Mouse (Mus musculus) liver, adult 2 months (tissue): ENCODE data around the gene Zbtb20. TPM values are rescaled to one million over a fixed set of nuclear protein-coding genes. Genes with fewer than 3 reads are reported as not detected.

Experiments used
- DNase-seq: peaks from one replicate; pipeline ENCODE4 v3.0.0-alpha.2; 2011; ENCODE audit warnings: low read depth, low spot score; ENCODE audit errors: extremely low read depth
- H3K27ac ChIP-seq: fragments of 200-500 bp; replicated peaks from 2 replicates; pipeline ENCODE4 v1.5.1; 2012; ENCODE audit warnings: low read depth, mild to moderate bottlenecking, control low read depth, inconsistent platforms, low read length; ENCODE audit not compliant: insufficient read depth
- H3K27me3 ChIP-seq: fragments of 200-500 bp; 2 replicates; pipeline ENCODE4 v1.6.1; 2012; ENCODE audit warnings: mild to moderate bottlenecking, moderate library complexity, low read length, inconsistent platforms; ENCODE audit not compliant: control insufficient read depth, insufficient read depth
- H3K36me3 ChIP-seq: fragments of 200-500 bp; 2 replicates; pipeline ENCODE4 v1.6.1; 2012; ENCODE audit warnings: low read length, inconsistent platforms; ENCODE audit not compliant: control insufficient read depth, insufficient read depth
- H3K4me1 ChIP-seq: fragments of 200-500 bp; 2 replicates; pipeline ENCODE4 v1.6.1; 2011; ENCODE audit warnings: low read length; ENCODE audit not compliant: control insufficient read depth, insufficient read depth
- H3K4me3 ChIP-seq: fragments of 200-500 bp; 2 replicates; pipeline ENCODE4 v1.5.1; 2011; ENCODE audit warnings: low read depth, mild to moderate bottlenecking, control low read depth, low read length, moderate library complexity; ENCODE audit not compliant: insufficient read depth
- H3K79me2 ChIP-seq: fragments of 200-500 bp; 2 replicates; pipeline ENCODE4 v1.6.1; 2012; ENCODE audit warnings: inconsistent platforms, mild to moderate bottlenecking, low read length, moderate library complexity; ENCODE audit not compliant: control insufficient read depth, insufficient read depth
- H3K9ac ChIP-seq: fragments of 200-500 bp; 2 replicates; pipeline ENCODE4 v1.6.1; 2012; ENCODE audit warnings: low read depth, mild to moderate bottlenecking, control low read depth, inconsistent platforms, low read length
- CTCF ChIP-seq: fragments of 200-500 bp; IDR thresholded peaks from 2 replicates; pipeline ENCODE4 v1.5.1; 2011; ENCODE audit warnings: low read depth, low read length, control low read depth
- POLR2A ChIP-seq: fragments of 200-500 bp; IDR thresholded peaks from 2 replicates; pipeline ENCODE4 v1.6.1; 2011; ENCODE audit warnings: low read length, control low read depth; ENCODE audit not compliant: insufficient read depth; ENCODE audit errors: extremely low read depth
- WGBS: fragments of 180-500 bp; shearing (Covaris S2); methylation state at CpG from one replicate; pipeline ENCODE4 v1.1.7; 2018; 5-methylcytosine and 5-hydroxymethylcytosine counted together
- polyA plus RNA-seq: library from polyadenylated mRNA; depleted of rRNA; stranded (reverse); fragments of >200 nt; gene quantifications from 2 replicates; pipeline ENCODE4 v1.2.3, GENCODE M21; 2012
- total RNA-seq: library from RNA; depleted of rRNA; stranded (reverse); fragments of >200 nt; gene quantifications from 2 replicates; pipeline ENCODE4 v1.2.3, GENCODE M21; 2014

Gene Zbtb20
- total and polyA plus RNA-seq, 2 experiments, result 17.8 to 52.6 TPM

GRCm38 (mm10) chr16:43641230-43641629 lies 765.5 kb downstream of the Zbtb20 start:
- peaks cover 10% of the 10 kb centered on the region for H3K36me3 ChIP-seq
- H3K9ac ChIP-seq, result no peak overlapping the region
- H3K27me3 ChIP-seq, result no peaks in the 10 kb centered on the region
- no peak for DNase-seq
- WGBS, result 86% methylated on average over 8 of the region's 8 CpGs
- no peak for TF ChIP-seq CTCF
- no peak for TF ChIP-seq POLR2A
- no peaks in the 10 kb centered on the region for H3K4me1 ChIP-seq
- no peak overlapping the region for H3K4me3 ChIP-seq
- H3K79me2 ChIP-seq, result no peaks in the 10 kb centered on the region
- H3K27ac ChIP-seq, result no peak overlapping the region

- no peak overlapping the region for H3K9ac ChIP-seq
- no peak for DNase-seq
- no peak overlapping the region for H3K27ac ChIP-seq
- H3K4me3 ChIP-seq, result no peak overlapping the region
- WGBS, result 75% methylated on average over 4 of the region's 4 CpGs
- no peaks in the 10 kb centered on the region for H3K79me2 ChIP-seq
- TF ChIP-seq POLR2A (no peak), CTCF (no peak)
- H3K4me1 ChIP-seq, result no peaks in the 10 kb centered on the region
- no peaks in the 10 kb centered on the region for H3K27me3 ChIP-seq
- H3K36me3 ChIP-seq, result no peaks in the 10 kb centered on the region; the same call in none of the 2 replicates
These were observed 770.2 kb downstream of the Zbtb20 start for GRCm38 (mm10) chr16:43645879-43646278.

GRCm38 (mm10) chr16:43646943-43647342 lies 771.3 kb downstream of the Zbtb20 start:
- Histone ChIP-seq H3K27ac (no peak overlapping the region), H3K27me3 (no peaks in the 10 kb centered on the region), H3K4me3 (no peak overlapping the region), H3K4me1 (no peaks in the 10 kb centered on the region), H3K9ac (no peak overlapping the region), H3K36me3 (no peaks in the 10 kb centered on the region), H3K79me2 (no peaks in the 10 kb centered on the region)
- TF ChIP-seq POLR2A, result no peak
- no peak for TF ChIP-seq CTCF
- 81% methylated on average over 3 of the region's 3 CpGs for WGBS
- DNase-seq, result no peak

GRCm38 (mm10) chr16:43647641-43648040 lies 772.0 kb downstream of the Zbtb20 start:
- 79% methylated on average over 1 of the region's 1 CpGs for WGBS
- Histone ChIP-seq H3K4me1 (no peaks in the 10 kb centered on the region), H3K27me3 (no peaks in the 10 kb centered on the region), H3K4me3 (no peak overlapping the region), H3K36me3 (no peaks in the 10 kb centered on the region), H3K79me2 (no peaks in the 10 kb centered on the region), H3K27ac (no peak overlapping the region), H3K9ac (no peak overlapping the region)
- DNase-seq, result no peak
- TF ChIP-seq POLR2A (no peak), CTCF (no peak)

GRCm38 (mm10) chr16:43650355-43651080 lies 774.8 kb downstream of the Zbtb20 start:
- no peak overlapping the region for H3K4me3 ChIP-seq
- H3K4me1 ChIP-seq, result no peaks in the 10 kb centered on the region
- no peaks in the 10 kb centered on the region for H3K27me3 ChIP-seq
- no peak for DNase-seq
- WGBS, result 86% methylated on average over 3 of the region's 3 CpGs
- H3K79me2 ChIP-seq, result no peaks in the 10 kb centered on the region
- H3K27ac ChIP-seq, result no peak overlapping the region
- H3K9ac ChIP-seq, result no peak overlapping the region
- TF ChIP-seq POLR2A (no peak), CTCF (no peak)
- H3K36me3 ChIP-seq, result no peaks in the 10 kb centered on the region

GRCm38 (mm10) chr16:43653288-43653687 lies 777.6 kb downstream of the Zbtb20 start:
- 79% methylated on average over 2 of the region's 2 CpGs for WGBS
- Histone ChIP-seq H3K9ac (no peak overlapping the region), H3K27me3 (no peaks in the 10 kb centered on the region), H3K36me3 (no peaks in the 10 kb centered on the region), H3K79me2 (no peaks in the 10 kb centered on the region), H3K27ac (no peak overlapping the region), H3K4me3 (no peak overlapping the region), H3K4me1 (no peaks in the 10 kb centered on the region)
- no peak for DNase-seq
- no peak for TF ChIP-seq CTCF
- TF ChIP-seq POLR2A, result no peak
